ENCODE assay signal across 8 mouse cellular contexts in the genomic region with DNA sequence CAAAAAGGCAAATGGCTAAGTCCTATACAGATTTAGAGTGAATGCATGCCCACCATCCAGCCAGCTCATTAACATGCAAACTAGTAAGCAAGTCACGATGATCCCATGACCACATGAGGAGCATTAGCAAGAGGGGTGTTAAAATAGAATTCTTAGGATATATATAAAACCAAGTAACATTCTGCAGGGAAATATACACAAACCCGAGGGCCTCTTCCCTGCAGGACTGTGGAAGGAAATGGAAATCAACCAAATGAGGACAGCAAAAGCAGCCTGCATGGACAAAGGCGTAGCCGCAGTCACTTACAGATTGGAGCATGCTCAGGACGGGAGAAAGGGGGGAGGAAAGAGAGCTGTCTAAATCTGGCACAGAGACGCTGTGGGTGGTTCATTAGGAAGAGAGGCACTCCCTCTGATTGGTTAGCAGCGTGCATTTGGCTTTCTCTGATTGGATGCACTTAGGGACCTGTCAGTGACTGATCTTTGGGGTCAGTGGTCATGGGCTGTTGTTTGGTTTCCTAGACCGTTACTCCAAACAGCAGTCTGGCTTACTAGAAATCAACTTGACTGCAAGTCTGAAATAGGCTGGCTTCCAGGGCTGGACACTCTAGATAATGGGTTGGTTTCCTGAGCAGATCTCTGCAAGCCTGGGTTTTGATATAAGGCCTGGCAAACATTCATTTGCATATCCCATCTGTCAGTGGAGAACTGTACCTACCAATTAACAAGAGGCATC.
DNase-seq lines count a peak whose midpoint lies in the region; ATAC-seq and TF ChIP-seq lines count a peak whose summit lies in the region.

No protein-coding gene starts in this region.

- no peaks in the 10 kb centered on the region for H3K27me3 ChIP-seq in heart, embryonic 12.5 days (replicated peaks)
- no peaks in the 10 kb centered on the region for H3K27me3 ChIP-seq in neural tube, embryonic 14.5 days (ENCODE audit: control insufficient read depth, insufficient read depth, low read length)

- ATAC-seq in heart, embryonic 12.5 days (ENCODE audit: insufficient number of reproducible peaks, low FRiP score): peak; percentile 88
- ATAC-seq in neural tube, embryonic 14.5 days (ENCODE audit: low read depth): peak; percentile 93

- no peaks in the 10 kb centered on the region for H3K36me3 ChIP-seq in heart, embryonic 12.5 days
- H3K36me3 ChIP-seq in neural tube, embryonic 14.5 days (ENCODE audit: control insufficient read depth, insufficient read depth, low read length): no peaks in the 10 kb centered on the region

- H3K27ac ChIP-seq in heart, embryonic 12.5 days (ENCODE audit: poor library complexity, severe bottlenecking): peak overlapping the region; percentile 47
- peak overlapping the region; percentile 16; the same call in 1 of the 2 replicates for H3K27ac ChIP-seq in neural tube, embryonic 14.5 days (ENCODE audit: low read depth, low read length)
- no peak overlapping the region for H3K27ac ChIP-seq in gastrocnemius, adult 2 months

- H3K4me2 ChIP-seq in heart, embryonic 12.5 days: peak overlapping the region; percentile 17; the same call in 1 of the 2 replicates
- H3K4me2 ChIP-seq in neural tube, embryonic 14.5 days (ENCODE audit: low read depth, low read length): no peak overlapping the region

- 26% methylated on average over 8 of the region's 8 CpGs for WGBS in heart, embryonic 12.5 days
- WGBS in neural tube, embryonic 14.5 days: 21% methylated on average over 8 of the region's 8 CpGs

- peaks cover 8% of the 10 kb centered on the region for H3K4me1 ChIP-seq in heart, embryonic 12.5 days (replicated peaks)
- no peaks in the 10 kb centered on the region for H3K4me1 ChIP-seq in neural tube, embryonic 14.5 days (ENCODE audit: control insufficient read depth, insufficient read depth, low read length)

- peak; percentile 31 to 63 for DNase-seq in adrenal gland, adult (ENCODE audit: inconsistent age in 2 of 2, low spot score in 1 of 2)
- no peak for DNase-seq in adrenal gland, postnatal 4 days (ENCODE audit: low spot score in 2 of 2)
- peak; percentile 68 for DNase-seq in embryo, embryonic 11 days
- DNase-seq in kidney, adult 9 months: peak; percentile 50
- DNase-seq in lung, adult 18-20 months: peak; percentile 57 to 66
- DNase-seq in gastrocnemius, adult 2 months: no peak

- intact Hi-C loops in gastrocnemius, adult 2 months (cut with DNase I): loop anchor here (5.0 to 10.0 kb wide), 2 partner anchors 404 to 546 kb away; no protein-coding TSS in a partner anchor

- H3K9me3 ChIP-seq in heart, embryonic 12.5 days (replicated peaks): no peaks in the 10 kb centered on the region
- no peaks in the 10 kb centered on the region for H3K9me3 ChIP-seq in neural tube, embryonic 14.5 days (ENCODE audit: control insufficient read depth, low read length)

- H3K9ac ChIP-seq in heart, embryonic 12.5 days: no peak overlapping the region
- no peak overlapping the region for H3K9ac ChIP-seq in neural tube, embryonic 14.5 days (replicated peaks; ENCODE audit: low read depth, low read length)

- no peak overlapping the region for H3K4me3 ChIP-seq in heart, embryonic 12.5 days
- H3K4me3 ChIP-seq in neural tube, embryonic 14.5 days (ENCODE audit: low read depth, low read length): no peak overlapping the region
- no peak overlapping the region for H3K4me3 ChIP-seq in gastrocnemius, adult 2 months

- no peak for TF ChIP-seq CTCF in gastrocnemius, adult 2 months (IDR thresholded peaks at IDR 0.05)

Comparison
In these comparisons a context has a peak if more than half of its experiments do, and no peak if none do; other contexts are left out.
1. DNase-seq: peak in adrenal gland, adult (2 of 2), embryo, embryonic 11 days (single experiment), kidney, adult 9 months (single experiment) and lung, adult 18-20 months (2 of 2); none in adrenal gland, postnatal 4 days (0 of 2) and gastrocnemius, adult 2 months (single experiment).